Mouse (Mus musculus) brain, embryonic 14.5 days (tissue): ENCODE results near the gene H2-Ke6.

Source experiments
- CTCF ChIP-seq: fragments of 200-500 bp; IDR thresholded peaks from 2 replicates; pipeline ENCODE4 v1.5.1; 2012; ENCODE audit warnings: inconsistent platforms, mild to moderate bottlenecking, moderate library complexity, borderline replicate concordance; ENCODE audit not compliant: insufficient read depth, insufficient read length; ENCODE audit errors: extremely low read depth
- POLR2A ChIP-seq: fragments of 200-500 bp; IDR thresholded peaks from 2 replicates; pipeline ENCODE4 v1.6.1; 2012; ENCODE audit warnings: mild to moderate bottlenecking, inconsistent platforms, borderline replicate concordance; ENCODE audit not compliant: poor library complexity, insufficient read depth, insufficient read length, severe bottlenecking; ENCODE audit errors: extremely low read depth

GRCm38 (mm10) chr17:34032174-34032632 lies 4.3 kb upstream of the H2-Ke6 start:
- TF ChIP-seq CTCF (no peak), POLR2A (no peak)
